Mouse (Mus musculus) CH12.LX (cell line): ENCODE measurements around the gene Krtap29-1.

Experiments used
- CHD1 ChIP-seq: IDR thresholded peaks from 2 replicates; pipeline ENCODE4 v1.6.1; 2012; ENCODE audit warnings: low read depth, low read length, improper control_type of control experiment, inconsistent platforms
- CTCF ChIP-seq, 2 experiments: IDR thresholded peaks in 1 of 2; conservative IDR thresholded peaks in 1 of 2; 2 replicates each; pipeline ENCODE4 v1.5.1; 2011 to 2012; ENCODE audit warnings: low read depth in 2 of 2, low read length in 2 of 2, improper control_type of control experiment in 1 of 2, inconsistent platforms in 1 of 2, mild to moderate bottlenecking in 1 of 2, moderate library complexity in 1 of 2
- EP300 ChIP-seq: IDR thresholded peaks from 2 replicates; pipeline ENCODE4 v1.6.1; 2011; ENCODE audit warnings: low read length, improper control_type of control experiment
- HCFC1 ChIP-seq: IDR thresholded peaks from 2 replicates; pipeline ENCODE4 v1.6.1; 2012; ENCODE audit warnings: low read depth, mild to moderate bottlenecking, inconsistent platforms, low read length, improper control_type of control experiment
- MAX ChIP-seq: IDR thresholded peaks from 2 replicates; pipeline ENCODE4 v1.6.1; 2011; ENCODE audit warnings: low read length, improper control_type of control experiment
- MEF2A ChIP-seq: IDR thresholded peaks from 2 replicates; pipeline ENCODE4 v1.6.1; 2014; ENCODE audit warnings: low read depth, mild to moderate bottlenecking, inconsistent platforms, low read length, improper control_type of control experiment, borderline replicate concordance
- POLR2A ChIP-seq: IDR thresholded peaks from 2 replicates; pipeline ENCODE4 v1.6.1; 2011; ENCODE audit warnings: low read depth, mild to moderate bottlenecking, improper control_type of control experiment, low read length
- SIN3A ChIP-seq: IDR thresholded peaks from 2 replicates; pipeline ENCODE4 v1.6.1; 2012; ENCODE audit warnings: low read length, improper control_type of control experiment, inconsistent platforms

DNA sequence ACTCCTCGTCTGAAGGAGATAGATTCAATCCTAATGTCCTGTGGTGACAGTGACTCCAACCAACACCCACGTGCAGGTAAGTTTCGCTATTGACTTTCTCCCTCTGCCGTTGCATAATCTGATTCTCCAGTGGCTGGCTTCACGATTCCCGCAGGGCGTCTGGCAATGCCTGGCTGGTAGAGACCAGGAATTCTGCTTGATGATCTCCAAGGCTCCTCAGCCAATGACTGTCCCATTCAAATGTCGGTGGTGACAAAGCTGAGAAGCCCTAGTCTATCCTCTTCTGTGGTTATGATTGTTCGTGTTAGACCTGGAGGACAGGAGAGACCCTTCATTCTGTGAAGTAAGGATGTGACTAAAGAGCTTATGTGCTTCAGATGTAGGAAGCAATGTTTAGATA is 3.9 kb upstream of the Krtap29-1 start:
- TF ChIP-seq POLR2A = no peak
- TF ChIP-seq MEF2A = no peak
- no peak for TF ChIP-seq SIN3A
- TF ChIP-seq HCFC1 = no peak
- TF ChIP-seq CHD1 = no peak
- no peak for TF ChIP-seq CTCF (conservative IDR thresholded peaks at IDR 0.05 in 1 of 2, IDR thresholded peaks at IDR 0.05 in 1 of 2; ENCODE audit: low read depth in 2 of 2, low read length in 2 of 2)
- TF ChIP-seq EP300 = no peak
- TF ChIP-seq MAX = no peak
